Mouse (Mus musculus): ENCODE data around the gene Usp24.
"Not testable (repeated sequence)": the region's sequence is repeated elsewhere in the genome, so short reads cannot be mapped to it uniquely, and the experiment has no call there.

The Usp24 gene

DNA sequence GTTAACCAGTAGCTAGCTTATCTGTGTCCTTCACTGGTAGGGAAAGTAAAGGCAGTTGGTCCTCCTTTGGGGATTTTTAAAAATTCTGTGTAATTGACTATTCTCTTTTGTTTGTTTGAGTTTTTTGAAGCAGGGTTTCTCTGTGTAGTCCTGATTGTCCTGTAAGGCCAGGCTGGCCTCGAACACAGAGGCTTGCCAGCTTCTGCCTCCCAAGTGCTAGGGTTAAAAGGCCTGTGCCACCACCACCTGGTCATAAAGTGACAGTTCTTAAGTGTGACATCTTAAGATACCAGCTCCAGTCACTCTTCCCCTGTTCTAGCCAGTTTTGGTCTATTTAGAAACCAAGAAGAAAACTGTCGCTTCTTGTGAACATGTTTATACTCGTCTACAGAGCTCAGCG is 2.2 kb downstream of the Usp24 start:
- no peak for DNase-seq (ENCODE audit: low spot score in 2 of 2)

DNA sequence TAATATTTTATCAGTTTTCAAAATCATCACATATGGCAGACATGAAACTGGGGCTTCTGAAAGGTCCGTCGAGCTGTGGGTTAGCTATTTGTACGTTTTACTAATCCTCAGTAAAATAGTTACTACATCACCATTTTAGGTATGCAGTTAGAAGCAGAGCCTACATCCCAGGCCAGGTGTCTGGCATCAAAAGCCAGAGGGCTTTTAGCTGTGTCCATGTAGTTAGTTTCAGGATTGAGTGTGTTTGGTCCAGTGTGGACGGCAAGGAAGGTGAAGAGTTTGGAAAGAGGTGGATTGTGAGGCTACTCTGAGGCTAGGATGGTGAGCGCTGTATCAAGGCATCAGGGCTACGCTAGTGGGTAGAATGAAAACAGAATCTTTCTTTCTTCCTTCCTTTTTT is 3.0 kb downstream of the Usp24 start:
- DNase-seq (ENCODE audit: low spot score in 2 of 2), result no peak

DNA sequence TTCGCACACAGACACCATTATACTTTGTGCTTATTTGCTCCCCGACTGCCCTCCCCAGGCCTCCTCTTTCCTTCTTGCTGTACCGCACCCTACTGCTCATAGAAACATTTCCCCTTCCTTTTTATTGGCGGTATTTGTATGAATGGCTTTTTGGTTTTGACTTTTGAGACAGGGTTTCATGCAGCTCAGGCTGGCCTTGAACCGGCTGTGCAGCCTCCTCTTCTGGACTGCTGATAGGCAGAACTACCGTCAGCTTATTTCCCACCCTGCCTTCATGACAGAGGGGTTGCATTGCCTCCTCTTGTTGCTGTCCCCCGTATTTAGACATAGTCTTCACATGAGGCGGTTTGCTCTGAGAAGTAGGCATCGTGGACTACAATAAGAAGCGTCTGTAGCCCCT is 6.8 kb downstream of the Usp24 start:
- no peak for DNase-seq (ENCODE audit: low spot score in 2 of 2)

DNA sequence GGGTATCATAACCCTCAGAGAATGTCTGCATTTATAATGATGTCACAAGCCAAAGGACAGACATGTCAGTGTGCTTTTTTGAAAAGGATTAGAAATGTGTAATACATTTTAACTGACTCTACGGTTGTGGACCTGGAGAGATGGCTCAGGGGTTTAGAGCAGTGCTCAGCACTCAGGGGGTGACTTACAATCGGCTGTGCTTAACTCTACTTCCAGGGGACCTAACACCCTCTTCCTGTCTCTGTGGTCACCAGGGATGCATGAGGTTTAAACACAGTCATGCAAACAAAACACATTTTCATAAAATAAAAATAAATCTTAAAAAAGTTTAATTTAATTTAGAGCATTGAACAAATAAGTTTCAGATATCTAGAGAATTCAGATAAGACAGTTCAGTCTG is 7.3 kb downstream of the Usp24 start:
- DNase-seq (ENCODE audit: low spot score in 2 of 2), result no peak

DNA sequence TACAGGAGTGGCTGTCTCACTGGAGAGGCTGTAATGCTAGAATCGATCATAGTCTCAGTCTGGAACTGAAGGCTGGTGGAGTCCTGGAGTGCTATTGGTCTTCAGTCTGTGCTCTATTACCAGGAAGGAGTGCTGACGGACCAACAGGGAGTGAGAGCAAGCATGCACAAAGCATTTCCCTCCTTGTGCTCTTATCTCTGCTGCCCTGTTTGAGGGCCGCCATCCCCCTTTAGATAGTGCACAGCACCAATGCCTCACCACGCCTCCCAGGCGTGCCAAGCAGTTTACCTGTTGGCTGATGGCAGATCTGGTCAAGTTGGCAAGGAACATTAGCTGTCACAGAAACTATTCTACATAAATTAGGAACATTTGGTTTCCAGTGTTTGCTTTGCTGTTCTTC is 11.4 kb downstream of the Usp24 start:
- DNase-seq (ENCODE audit: low spot score in 2 of 2), result no peak

GRCm38 (mm10) chr4:106328704-106329103 is 12.7 kb downstream of the Usp24 start:
- DNase-seq (ENCODE audit: low spot score in 2 of 2), result no peak

- not testable (repeated sequence) for DNase-seq (ENCODE audit: low spot score in 2 of 2)
Measured at GRCm38 (mm10) chr4:106329171-106329570, 13.2 kb downstream of the Usp24 start.

DNA sequence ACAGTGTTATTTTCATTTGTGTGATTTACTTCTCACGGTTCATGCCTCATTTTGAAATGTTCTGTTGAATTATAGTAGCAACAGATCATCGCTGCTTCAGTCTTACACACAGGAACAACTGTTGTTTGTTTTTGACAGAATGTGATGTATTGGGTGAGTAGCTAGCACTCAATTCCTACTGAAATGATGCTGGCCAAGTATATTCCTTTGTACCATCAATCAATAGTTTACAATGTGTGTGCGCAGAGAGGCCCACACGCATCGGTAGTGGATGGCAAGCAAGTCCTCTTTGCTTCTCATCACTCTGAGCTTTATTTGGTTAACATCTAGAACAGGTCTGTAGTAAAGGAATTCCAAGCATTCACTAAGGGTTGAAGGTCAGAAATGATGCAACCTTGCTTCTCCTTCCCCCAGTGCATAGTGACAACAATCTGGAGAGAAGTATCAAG is 14.4 kb downstream of the Usp24 start:
- no peak for DNase-seq (ENCODE audit: low spot score in 2 of 2)

DNA sequence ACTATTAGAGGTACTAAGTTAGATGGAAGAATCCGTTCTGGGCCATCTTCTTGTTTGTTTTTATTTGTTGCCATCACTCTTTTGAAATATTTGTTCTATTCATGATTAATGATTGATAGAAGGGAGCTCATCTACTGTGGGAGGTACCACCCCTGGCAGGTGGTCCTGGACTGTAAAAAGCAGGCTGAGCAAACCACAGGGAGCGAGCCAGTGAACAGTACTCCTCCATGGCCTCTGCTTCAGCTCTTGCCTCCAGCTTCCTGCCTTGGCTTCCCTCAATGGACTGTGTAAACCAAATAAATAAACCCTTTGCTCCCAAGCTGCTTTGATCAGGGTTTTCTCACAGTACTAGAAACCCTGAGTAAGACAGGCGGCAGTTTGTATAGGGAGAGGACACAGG is 17.1 kb downstream of the Usp24 start:
- no peak for DNase-seq (ENCODE audit: low spot score in 2 of 2)

- DNase-seq (ENCODE audit: low spot score in 2 of 2), result no peak
Measured at GRCm38 (mm10) chr4:106333584-106333983, 17.6 kb downstream of the Usp24 start.

DNA sequence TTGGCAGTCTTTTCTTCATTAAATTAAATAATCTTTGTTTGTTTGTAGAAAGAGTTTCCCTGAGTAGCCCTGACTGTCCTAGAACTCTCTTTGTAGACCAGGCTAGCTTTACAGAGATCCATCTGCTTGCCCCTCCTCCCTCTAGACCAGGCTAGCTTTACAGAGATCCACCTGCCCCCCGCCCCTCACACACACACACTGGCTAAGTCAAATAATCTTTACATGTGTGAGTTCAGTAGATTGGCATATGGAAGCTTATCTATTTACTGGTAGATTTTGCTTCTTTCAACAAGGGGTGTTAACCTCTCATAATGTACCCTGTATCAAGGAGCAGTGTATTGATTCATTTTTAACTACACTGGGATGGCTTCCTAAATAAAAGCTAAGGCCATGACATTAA is 19.8 kb downstream of the Usp24 start:
- no peak for DNase-seq (ENCODE audit: low spot score in 2 of 2)

GRCm38 (mm10) chr4:106347664-106348063 is 31.7 kb downstream of the Usp24 start:
- DNase-seq (ENCODE audit: low spot score in 2 of 2), result no peak

DNA sequence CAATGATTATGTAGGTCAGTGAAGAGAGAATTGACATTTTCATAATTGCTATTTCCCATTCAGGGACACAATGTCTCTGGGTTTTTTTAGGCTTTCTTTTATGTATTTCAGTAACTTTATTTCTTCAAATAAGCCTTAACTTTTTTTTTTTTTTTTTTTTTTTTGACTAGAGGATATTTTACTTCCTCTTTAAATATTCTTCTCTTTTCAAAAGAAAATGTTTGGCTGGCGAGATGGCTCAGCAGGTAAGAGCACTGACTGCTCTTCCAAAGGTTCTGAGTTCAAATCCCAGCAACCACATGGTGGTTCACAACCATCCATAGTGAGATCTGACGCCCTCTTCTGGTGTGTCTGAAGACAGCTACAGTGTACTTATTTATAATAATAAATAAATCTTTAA is 39.0 kb downstream of the Usp24 start:
- DNase-seq (ENCODE audit: low spot score in 2 of 2), result not testable (repeated sequence)

- DNase-seq (ENCODE audit: low spot score in 2 of 2), result no peak
Measured at GRCm38 (mm10) chr4:106370013-106370412, 54.0 kb downstream of the Usp24 start.

DNA sequence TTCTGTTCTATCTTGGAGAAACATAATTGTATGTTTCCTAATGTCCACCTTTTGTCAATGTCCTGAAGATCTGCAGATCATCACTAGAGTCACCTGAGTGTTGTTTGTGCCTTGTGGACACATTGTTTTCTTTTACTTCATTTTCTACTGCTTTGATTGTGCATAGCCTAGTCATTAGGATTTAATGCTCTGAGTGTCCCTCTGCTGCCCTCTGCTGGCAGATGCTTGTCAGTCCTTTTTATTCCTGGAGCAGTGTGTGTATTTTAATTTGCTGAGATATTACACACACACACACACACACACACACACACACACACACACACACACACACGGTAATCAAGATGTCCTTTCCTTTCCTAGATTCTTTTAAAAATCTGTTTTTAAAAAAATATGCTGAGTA is 59.8 kb downstream of the Usp24 start:
- peak; percentile 80 to 87 for DNase-seq (ENCODE audit: low spot score in 2 of 2)

DNA sequence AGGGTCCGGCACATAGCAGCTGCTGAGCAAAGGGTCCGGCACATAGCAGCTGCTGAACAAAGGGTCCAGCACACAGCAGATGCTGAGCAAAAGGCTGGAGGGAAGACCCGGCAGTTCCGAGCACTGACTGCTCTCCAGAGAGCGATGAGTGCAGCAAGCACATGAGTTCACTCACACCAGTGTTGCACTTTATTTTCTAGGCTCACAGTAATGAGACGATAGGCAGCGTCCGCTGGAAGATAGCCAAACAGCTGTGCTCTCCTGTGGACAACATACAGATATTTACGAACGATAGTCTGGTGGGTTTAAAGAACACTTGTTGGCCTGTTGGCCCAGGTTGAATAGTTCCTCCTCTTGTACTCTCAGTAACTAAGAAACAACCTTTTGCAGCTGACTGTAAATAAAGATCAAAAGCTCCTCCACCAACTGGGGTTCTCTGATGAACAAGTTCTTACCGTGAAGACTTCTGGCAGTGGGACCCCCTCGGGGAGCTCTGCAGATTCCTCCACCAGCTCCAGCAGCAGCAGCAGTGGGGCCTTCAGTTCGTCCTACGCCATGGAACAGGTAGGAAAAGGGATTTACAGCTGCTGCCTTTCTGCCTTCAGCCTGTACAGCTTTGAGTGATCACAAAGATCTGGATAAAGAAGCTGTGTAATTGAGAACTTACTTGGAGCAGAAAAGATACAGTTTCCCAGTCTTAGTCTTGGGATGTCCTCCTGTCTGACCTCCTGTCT is 63.0 kb downstream of the Usp24 start:
- no peak for DNase-seq (ENCODE audit: low spot score in 2 of 2)

DNA sequence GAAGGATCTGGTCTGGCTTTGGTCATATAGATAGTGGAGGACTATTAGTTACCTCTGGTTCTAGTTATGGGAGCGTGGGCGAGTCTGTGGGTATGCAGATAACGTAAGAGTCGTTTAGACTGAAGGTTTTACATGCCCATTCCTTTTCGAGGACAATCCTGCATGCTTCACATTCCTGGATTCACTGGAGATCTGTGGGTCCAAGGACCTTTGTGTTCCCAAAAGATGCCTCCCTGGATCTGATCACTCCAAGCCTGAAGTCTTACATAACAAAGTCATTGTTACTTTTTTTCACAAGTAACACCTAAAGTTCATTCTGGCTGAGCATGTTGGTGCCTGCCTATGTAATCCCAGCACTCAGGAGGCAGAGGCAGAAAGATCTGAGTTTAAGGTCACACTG is 65.1 kb downstream of the Usp24 start:
- DNase-seq (ENCODE audit: low spot score in 2 of 2), result no peak

GRCm38 (mm10) chr4:106389908-106390307 is 73.9 kb downstream of the Usp24 start:
- DNase-seq (ENCODE audit: low spot score in 2 of 2), result no peak

- no peak for DNase-seq (ENCODE audit: low spot score in 2 of 2)
Measured at GRCm38 (mm10) chr4:106409621-106410020, 93.6 kb downstream of the Usp24 start.

DNA sequence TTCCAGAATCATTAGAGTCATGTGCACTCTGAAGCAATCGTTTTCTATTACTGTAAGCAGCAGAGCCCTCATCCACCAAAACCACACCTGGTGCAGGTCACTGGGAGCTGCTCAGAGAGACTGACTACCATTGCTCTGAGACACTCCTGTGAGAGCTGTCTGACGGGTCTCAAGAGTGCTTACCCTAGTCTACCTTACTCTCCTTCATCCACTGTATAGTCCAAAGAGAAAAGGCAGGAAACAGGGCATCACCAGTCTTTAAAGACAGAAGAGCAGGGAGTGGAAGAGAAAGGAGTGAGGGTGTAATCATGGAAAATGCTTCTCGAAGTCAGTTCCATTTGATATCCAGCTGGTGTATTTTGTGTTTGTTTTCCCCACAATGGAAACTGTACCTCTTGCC is 103.2 kb downstream of the Usp24 start:
- no peak for DNase-seq (ENCODE audit: low spot score in 2 of 2)

DNA sequence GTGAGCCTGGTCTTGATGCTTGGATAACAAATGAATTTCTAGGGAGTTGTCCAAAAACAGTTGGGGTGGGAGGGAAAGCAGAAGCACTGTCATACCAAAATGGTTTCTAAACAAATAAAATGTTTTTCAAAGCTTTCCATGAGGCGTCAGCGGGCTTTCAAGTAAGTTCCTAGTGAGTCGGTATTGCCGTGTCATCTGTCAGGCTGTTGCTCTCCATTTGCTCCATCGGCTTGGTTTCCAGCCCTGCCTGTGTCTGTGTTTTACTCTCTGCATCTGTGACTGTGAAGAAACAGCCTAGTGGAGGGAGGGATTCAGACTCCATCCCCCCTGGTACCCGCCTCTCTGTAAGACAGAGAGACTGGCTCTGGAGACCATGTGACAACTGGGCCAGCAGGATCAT is 103.8 kb downstream of the Usp24 start:
- no peak for DNase-seq (ENCODE audit: low spot score in 2 of 2)

GRCm38 (mm10) chr4:106422597-106422996 is 106.6 kb downstream of the Usp24 start:
- no peak for DNase-seq (ENCODE audit: low spot score in 2 of 2)

GRCm38 (mm10) chr4:106424560-106424959 is 108.5 kb downstream of the Usp24 start:
- no peak for DNase-seq (ENCODE audit: low spot score in 2 of 2)

DNA sequence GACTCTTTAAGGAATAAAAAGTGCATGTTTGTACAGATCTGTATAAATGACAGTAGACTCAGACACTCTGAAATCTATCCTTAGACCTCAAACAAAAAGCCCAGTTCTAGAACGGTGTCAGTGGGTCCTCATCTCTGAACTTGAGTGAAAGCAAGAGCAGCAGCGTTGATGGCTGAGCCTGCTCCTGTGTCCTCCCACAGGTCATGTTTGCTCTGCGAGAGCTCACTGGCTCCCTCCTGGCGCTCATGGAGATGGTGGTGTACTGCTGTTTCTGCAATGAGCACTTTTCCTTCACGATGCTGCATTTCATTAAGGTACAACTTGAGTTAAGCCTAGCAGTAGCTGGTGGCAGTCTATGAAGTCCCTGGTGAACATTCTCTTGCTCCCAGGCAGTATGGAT is 110.3 kb downstream of the Usp24 start:
- no peak for DNase-seq (ENCODE audit: low spot score in 2 of 2)

Data from frontal cortex, postnatal 36 days (tissue).